Mouse (Mus musculus) thymus, postnatal 25 days (tissue): ENCODE data around the gene Slamf7.
A peak's percentile ranks its signal among the peaks of the same experiment; 100 is the strongest.

Experiments
- DNase-seq: peaks from one replicate; pipeline ENCODE4 v3.0.0; 2022

The Slamf7 gene

DNA sequence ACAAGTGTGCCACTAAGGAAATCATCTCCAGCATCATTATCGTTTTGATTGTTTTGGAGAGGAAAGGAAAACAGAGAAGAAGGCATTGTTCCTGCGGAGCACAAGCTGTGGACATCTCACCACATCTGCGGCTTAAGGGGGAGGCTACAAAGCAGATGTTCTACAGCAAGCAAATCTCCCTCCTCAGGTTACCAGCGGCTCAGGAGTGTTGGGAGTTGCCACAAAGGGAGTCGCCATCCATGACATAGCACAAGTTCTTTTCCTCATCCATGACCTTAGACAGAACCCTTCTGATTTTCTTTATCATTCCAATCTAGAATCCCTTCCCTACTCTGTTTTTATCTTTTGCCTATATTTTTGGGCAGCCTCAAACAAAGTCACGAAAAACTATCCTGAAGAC is 17.1 kb downstream of the Slamf7 start:
- DNase-seq: no peak

DNA sequence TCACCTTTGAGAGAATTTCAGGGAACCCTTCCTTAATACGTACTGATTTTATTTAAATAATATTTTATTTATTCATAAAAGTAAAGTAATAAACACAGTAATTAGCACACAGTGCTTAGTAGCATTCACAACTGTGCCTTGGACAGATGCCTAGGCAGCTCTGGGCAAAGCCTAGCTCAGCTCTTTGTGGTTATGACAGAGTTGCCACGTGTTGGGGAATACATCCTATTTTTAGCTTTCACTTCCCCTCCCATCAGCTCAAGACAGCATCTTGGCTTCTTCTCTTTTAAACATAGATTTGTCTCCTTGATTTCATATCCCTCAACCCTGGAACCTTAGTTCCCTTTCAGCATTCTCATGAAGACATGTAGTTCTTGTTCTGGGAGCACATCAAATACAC is 21.4 kb downstream of the Slamf7 start:
- DNase-seq: no peak

GRCm38 (mm10) chr1:171630912-171631311 is 21.9 kb downstream of the Slamf7 start:
- DNase-seq: no peak

GRCm38 (mm10) chr1:171630041-171630440 is 22.8 kb downstream of the Slamf7 start:
- DNase-seq: no peak

DNA sequence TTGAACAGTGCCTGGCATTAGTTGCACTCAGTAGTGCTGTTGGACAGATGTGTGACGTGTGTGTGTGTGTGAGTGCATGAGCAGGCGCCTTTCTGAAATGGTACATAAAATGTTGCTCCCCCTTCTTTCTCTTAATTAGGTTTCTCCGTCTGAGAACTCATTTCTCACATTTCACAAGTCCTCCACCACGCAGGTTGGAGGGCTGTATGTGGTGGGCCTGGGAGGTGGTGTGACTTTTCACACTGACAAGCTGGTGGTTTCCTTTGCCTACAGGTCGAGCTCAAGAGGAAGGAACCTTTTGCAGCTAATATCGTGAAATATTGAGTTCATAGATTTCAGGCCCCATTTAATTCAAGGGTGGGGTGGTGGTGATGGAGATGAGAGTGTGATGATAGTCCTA is 23.7 kb downstream of the Slamf7 start:
- DNase-seq: no peak

- DNase-seq: no peak
These were observed 25.0 kb downstream of the Slamf7 start for GRCm38 (mm10) chr1:171627801-171628200.

GRCm38 (mm10) chr1:171620091-171620490 is 32.7 kb downstream of the Slamf7 start:
- DNase-seq: no peak

DNA sequence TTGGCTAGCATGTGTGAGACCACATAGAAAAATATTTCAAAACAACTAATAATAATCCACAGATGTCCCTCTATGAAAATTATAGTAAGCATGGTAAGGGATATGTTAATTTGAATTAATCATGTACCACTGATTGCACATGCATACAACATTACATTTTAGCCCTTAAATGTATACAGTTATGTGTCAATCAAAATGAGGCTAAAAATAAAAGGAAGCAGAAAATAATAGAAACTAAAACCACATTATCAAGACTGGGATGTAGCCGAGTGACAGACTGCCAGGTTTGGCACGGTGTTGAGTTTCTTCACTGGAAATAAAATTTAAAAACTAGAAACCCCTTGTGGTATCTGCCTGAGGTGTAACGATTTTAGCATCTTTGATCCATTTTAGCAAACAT is 33.2 kb downstream of the Slamf7 start:
- no peak for DNase-seq

- DNase-seq: no peak
These were observed 33.8 kb downstream of the Slamf7 start for GRCm38 (mm10) chr1:171619001-171619400.

DNA sequence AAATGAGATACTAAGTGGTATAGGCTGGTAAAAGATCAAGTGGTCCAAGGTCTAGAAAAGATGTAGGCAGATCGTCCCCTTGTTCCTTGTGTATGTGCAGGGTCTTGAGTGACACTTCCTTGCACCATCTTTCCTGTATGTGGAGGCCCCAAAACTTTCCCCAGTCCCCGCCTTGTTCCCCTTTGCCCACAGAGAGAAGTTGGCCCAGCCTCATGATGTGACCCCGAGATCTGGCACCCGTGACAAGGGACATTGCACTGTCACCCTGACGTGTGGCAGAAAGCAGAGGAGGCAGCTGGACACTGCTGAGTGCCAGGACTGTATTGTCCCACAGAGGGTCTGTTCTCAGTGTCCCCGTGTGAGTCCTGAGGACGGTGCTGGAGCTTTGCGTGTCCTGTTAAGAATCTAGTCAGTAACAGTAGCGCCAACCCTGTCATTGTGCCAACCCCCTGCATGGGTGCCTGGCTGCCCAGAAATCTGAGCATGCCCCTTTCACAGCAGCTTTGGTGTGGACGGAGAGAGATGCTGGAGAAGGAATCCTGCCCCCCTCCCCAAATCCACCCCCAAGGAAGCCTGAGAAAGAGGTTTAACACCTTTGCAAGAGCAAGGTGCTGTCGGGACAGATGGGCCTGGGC is 35.8 kb downstream of the Slamf7 start:
- DNase-seq: no peak

DNA sequence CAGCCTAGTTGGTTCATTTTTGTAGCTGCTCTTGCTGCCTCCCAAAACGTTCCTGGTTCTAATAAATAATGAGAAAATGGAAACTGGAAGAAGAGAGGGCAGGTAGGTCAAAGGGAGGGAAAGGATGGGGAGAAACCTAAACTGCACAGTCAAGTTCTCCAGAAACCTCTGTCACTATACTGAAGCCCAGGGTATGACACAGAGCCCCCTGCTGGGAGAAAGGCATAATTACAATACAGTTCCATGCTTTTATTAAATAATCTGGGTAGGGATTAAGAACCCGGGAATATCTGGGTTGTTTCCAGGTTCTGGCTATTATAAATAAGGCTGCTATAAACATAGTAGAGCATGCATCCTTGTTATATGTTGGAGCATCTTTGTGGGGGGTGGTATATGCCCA is 38.9 kb downstream of the Slamf7 start:
- DNase-seq: no peak

GRCm38 (mm10) chr1:171610781-171611180 is 42.1 kb downstream of the Slamf7 start:
- DNase-seq: peak; percentile 58

DNA sequence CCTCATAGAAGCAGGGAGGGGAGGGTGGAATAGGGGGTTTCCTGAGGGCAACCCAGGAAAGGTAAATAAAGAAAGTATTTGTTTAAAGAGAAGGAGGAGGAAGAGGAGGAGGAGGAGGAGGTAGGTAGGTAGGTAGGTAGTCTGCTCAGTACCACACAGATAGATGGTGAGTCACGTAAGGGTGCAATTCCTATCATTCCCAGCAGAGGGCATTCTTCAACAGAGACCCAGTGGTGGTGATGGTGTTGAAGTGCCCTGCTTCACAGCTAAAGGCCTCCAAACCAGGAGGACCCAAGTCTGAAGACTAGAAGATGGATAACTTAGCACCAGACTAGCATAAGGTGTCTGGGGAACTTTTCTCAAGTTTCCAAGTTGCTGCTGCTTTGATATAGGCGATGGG is 42.8 kb downstream of the Slamf7 start:
- DNase-seq: peak; percentile 40

- peak; percentile 81 for DNase-seq
These were observed 45.7 kb downstream of the Slamf7 start, which contains the start of gene Ly9 for GRCm38 (mm10) chr1:171607176-171607575. TSS of gene Ly9 (minus strand) at chr1:171607410.

- no peak for DNase-seq
These were observed 46.2 kb downstream of the Slamf7 start for GRCm38 (mm10) chr1:171606656-171607055.

- DNase-seq: no peak
These were observed 48.1 kb downstream of the Slamf7 start for GRCm38 (mm10) chr1:171604686-171605085.

GRCm38 (mm10) chr1:171584584-171584983 is 68.3 kb downstream of the Slamf7 start:
- no peak for DNase-seq
